Mouse (Mus musculus) liver, postnatal 0 days (tissue): ENCODE results near the gene Hoxa3.

Source experiments
- CTCF ChIP-seq: sonication (generic); IDR thresholded peaks from 2 replicates; pipeline ENCODE4 v1.5.1; 2016; ENCODE audit warnings: antibody characterized with exemption, low read depth
- EP300 ChIP-seq: IDR thresholded peaks from 2 replicates; pipeline ENCODE4 v1.6.1; 2016; ENCODE audit warnings: antibody characterized with exemption, low read depth, mild to moderate bottlenecking

- TF ChIP-seq CTCF = no peak
- TF ChIP-seq EP300 = no peak
These were observed 15.6 kb upstream of the Hoxa3 start for GRCm38 (mm10) chr6:52228475-52229465.
